Mouse (Mus musculus) limb, embryonic 12.5 days (tissue): ENCODE data around the gene Slc35e3. TPM values are rescaled to one million over a fixed set of nuclear protein-coding genes. Genes with fewer than 3 reads are reported as not detected.

ENCODE experiments used
- ATAC-seq: fragments of 200-750 bp; cut with Nextera tagmentation; 2 replicates; pipeline ENCODE4 v1.8.0; 2017; ENCODE audit warnings: low read depth, moderate TSS enrichment; ENCODE audit not compliant: insufficient number of reproducible peaks, insufficient read depth, low FRiP score, low TSS enrichment
- H3K27ac ChIP-seq: fragments of 300-500 bp; sonication (generic); 2 replicates; pipeline ENCODE4 v1.5.1; 2016; ENCODE audit warnings: mild to moderate bottlenecking, moderate library complexity
- H3K27me3 ChIP-seq: fragments of 300-500 bp; sonication (generic); 2 replicates; pipeline ENCODE4 v1.6.1; 2016; ENCODE audit warnings: mild to moderate bottlenecking, moderate library complexity
- H3K36me3 ChIP-seq: fragments of 300-500 bp; sonication (generic); 2 replicates; pipeline ENCODE4 v1.6.1; 2016; ENCODE audit warnings: mild to moderate bottlenecking, moderate library complexity
- H3K4me1 ChIP-seq: fragments of 300-500 bp; sonication (generic); replicated peaks from 2 replicates; pipeline ENCODE4 v1.6.1; 2016
- H3K4me2 ChIP-seq: fragments of 300-500 bp; sonication (generic); 2 replicates; pipeline ENCODE4 v1.6.1; 2016; ENCODE audit warnings: mild to moderate bottlenecking, moderate library complexity
- H3K4me3 ChIP-seq: fragments of 300-500 bp; sonication (generic); replicated peaks from 2 replicates; pipeline ENCODE4 v1.5.1; 2016; ENCODE audit warnings: mild to moderate bottlenecking
- H3K9ac ChIP-seq: fragments of 300-500 bp; sonication (generic); replicated peaks from 2 replicates; pipeline ENCODE4 v1.6.1; 2016; ENCODE audit warnings: mild to moderate bottlenecking, moderate library complexity
- H3K9me3 ChIP-seq: fragments of 300-500 bp; sonication (generic); 2 replicates; pipeline ENCODE4 v1.6.1; 2016; ENCODE audit warnings: mild to moderate bottlenecking, moderate library complexity
- WGBS: fragments of 180-500 bp; shearing (Covaris S2); methylation state at CpG from one replicate; pipeline ENCODE4 v1.1.7; 2016; 5-methylcytosine and 5-hydroxymethylcytosine counted together
- polyA plus RNA-seq: library from polyadenylated mRNA; unstranded; fragments of >200 nt; fragmentation: Nextera tagmentation; extraction: Ambion mirVana; gene quantifications from 2 replicates; pipeline ENCODE4 v1.2.1, GENCODE M21; 2016

Gene Slc35e3
- polyA plus RNA-seq, 1 experiment from 2014 or later = 43.8 TPM

DNA sequence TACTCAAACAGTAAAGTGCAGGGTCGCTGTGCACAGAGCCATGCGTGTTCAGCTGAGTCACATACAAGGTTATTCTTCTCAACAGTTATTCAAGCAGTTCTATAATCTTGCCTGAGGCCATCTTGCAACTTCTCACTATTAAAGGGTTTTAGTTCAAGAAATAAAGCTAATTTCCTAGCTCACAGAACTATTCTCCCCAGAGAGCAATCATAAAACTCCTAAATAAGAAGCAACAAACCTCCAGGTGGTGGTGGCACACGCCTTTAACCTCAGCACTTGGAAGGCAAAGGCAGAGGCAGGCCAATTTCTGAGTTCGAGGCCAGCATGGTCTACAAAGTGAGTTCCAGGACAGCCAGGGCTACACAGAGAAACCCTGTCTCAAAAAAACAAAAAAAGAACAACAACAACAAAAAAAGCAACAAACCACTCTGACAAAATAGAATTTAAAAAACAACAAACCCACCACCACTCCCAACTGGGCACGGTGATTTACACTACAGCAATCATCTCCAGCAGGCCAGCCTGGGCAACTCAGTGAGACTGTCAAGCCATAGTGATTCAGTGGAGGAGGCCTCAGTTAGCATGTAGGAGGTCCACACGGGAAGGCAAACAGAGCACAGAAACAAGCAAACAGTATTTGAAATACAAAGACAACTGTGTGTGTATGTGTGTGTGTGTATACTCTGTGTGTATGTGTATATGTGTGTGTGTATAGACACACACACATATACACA is 49.2 kb downstream of the Slc35e3 start:
- Histone ChIP-seq H3K4me2 (no peak overlapping the region), H3K9me3 (no peaks in the 10 kb centered on the region), H3K27me3 (no peaks in the 10 kb centered on the region), H3K27ac (no peak overlapping the region), H3K4me3 (no peak overlapping the region), H3K4me1 (no peaks in the 10 kb centered on the region), H3K9ac (no peak overlapping the region), H3K36me3 (peaks cover 93% of the 10 kb centered on the region)
- 93% methylated on average over 6 of the region's 6 CpGs for WGBS
- ATAC-seq = no peak

GRCm38 (mm10) chr10:117696021-117696826 is 49.9 kb downstream of the Slc35e3 start:
- no peak overlapping the region for H3K27ac ChIP-seq
- 90% methylated on average over 8 of the region's 8 CpGs for WGBS
- no peak for ATAC-seq
- no peak overlapping the region for H3K4me3 ChIP-seq
- no peak overlapping the region for H3K9ac ChIP-seq
- no peaks in the 10 kb centered on the region for H3K4me1 ChIP-seq
- no peak overlapping the region for H3K4me2 ChIP-seq
- H3K27me3 ChIP-seq = no peaks in the 10 kb centered on the region
- peaks cover 94% of the 10 kb centered on the region for H3K36me3 ChIP-seq
- no peaks in the 10 kb centered on the region for H3K9me3 ChIP-seq

- Histone ChIP-seq H3K27me3 (no peaks in the 10 kb centered on the region), H3K4me2 (no peak overlapping the region), H3K4me1 (no peaks in the 10 kb centered on the region), H3K36me3 (peaks cover 94% of the 10 kb centered on the region), H3K9ac (no peak overlapping the region), H3K9me3 (no peaks in the 10 kb centered on the region), H3K4me3 (no peak overlapping the region), H3K27ac (no peak overlapping the region)
- no peak for ATAC-seq
- 96% methylated on average over 4 of the region's 4 CpGs for WGBS
Observed at GRCm38 (mm10) chr10:117695605-117696004, 50.6 kb downstream of the Slc35e3 start.

DNA sequence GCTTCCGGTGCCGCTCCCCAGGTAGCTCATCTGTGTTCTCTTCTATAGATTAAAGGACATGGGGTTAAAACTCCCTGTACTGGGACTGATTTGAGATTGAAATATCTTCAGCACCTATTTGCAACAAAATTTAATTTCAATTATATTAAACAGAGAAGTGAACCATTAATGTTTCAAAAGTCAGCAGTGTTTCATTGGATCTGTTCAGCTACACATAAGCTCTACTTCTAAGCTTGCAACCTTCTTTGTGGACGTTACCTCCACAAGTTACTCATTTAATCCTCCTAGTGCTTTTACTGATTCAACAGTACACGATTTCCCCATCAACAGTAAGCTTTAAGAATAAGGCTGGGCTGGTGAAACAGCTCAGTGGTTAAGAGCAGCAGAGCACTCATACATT is 51.1 kb downstream of the Slc35e3 start:
- Histone ChIP-seq H3K4me2 (no peak overlapping the region), H3K36me3 (peaks cover 94% of the 10 kb centered on the region), H3K4me1 (no peaks in the 10 kb centered on the region), H3K9ac (no peak overlapping the region), H3K4me3 (no peak overlapping the region), H3K27ac (no peak overlapping the region), H3K27me3 (no peaks in the 10 kb centered on the region), H3K9me3 (no peaks in the 10 kb centered on the region)
- no peak for ATAC-seq
- WGBS = 95% methylated on average over 4 of the region's 4 CpGs

DNA sequence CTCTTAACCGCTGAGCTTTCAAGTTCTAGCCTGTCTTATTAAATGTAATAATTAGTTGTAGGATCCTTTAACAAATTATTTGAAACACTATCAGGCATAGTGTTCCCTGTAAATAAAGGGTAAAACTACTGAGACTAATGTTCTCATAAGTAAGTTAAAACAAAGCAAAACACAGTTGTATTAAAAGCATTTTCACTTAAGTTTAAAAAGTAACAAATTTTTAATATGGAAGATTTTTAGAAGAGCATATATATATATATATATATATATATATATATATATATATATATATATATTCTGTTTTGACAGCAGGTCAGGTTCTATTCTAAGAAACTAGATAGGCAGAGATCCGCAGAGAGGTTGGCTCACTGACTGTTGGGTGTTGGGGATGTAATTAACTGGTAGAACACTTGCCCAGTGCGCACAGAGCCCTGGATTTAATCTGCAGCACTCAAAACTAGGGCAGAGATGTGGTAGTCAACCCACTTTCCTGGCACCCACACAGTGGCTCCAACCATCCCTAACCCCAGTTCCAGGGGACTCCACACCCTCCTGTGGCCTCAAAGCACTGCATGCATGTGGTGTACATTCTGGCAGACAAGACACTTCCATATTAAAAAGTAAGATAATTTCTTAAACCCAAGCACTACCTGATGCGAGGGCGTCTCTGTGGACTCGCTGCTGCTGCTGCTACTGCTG is 51.8 kb downstream of the Slc35e3 start:
- no peak overlapping the region for H3K4me3 ChIP-seq
- H3K4me2 ChIP-seq = no peak overlapping the region
- H3K36me3 ChIP-seq = peaks cover 93% of the 10 kb centered on the region
- no peaks in the 10 kb centered on the region for H3K4me1 ChIP-seq
- H3K9ac ChIP-seq = no peak overlapping the region
- H3K27ac ChIP-seq = no peak overlapping the region
- H3K27me3 ChIP-seq = no peaks in the 10 kb centered on the region
- 95% methylated on average over 6 of the region's 6 CpGs for WGBS
- H3K9me3 ChIP-seq = no peaks in the 10 kb centered on the region
- no peak for ATAC-seq

DNA sequence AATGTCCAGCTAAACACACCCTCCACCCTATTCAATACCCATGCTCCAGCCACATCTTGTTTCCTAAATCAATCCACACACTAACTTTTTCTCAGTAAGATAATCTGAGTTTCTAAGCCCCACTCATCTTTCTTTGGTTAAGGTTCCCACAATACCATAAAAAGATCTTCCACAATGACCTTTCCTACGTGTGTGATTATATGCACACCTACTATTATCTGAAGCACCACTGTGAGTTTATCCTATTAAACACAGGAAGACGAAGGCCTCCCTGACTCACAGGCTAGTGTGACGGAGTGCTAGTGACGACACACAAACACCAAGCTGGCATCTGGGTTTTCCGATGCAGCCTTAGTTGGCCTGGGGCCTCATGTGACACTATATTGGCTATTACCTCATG is 53.2 kb downstream of the Slc35e3 start:
- no peaks in the 10 kb centered on the region for H3K4me1 ChIP-seq
- no peak overlapping the region for H3K4me2 ChIP-seq
- H3K9ac ChIP-seq = no peak overlapping the region
- no peak overlapping the region for H3K4me3 ChIP-seq
- no peak for ATAC-seq
- no peaks in the 10 kb centered on the region for H3K27me3 ChIP-seq
- 89% methylated on average over 5 of the region's 5 CpGs for WGBS
- H3K9me3 ChIP-seq = no peaks in the 10 kb centered on the region
- peaks cover 93% of the 10 kb centered on the region for H3K36me3 ChIP-seq
- H3K27ac ChIP-seq = no peak overlapping the region

- no peak overlapping the region for H3K4me3 ChIP-seq
Observed at GRCm38 (mm10) chr10:117692173-117692572, 54.0 kb downstream of the Slc35e3 start.

GRCm38 (mm10) chr10:117691389-117691968 is 54.7 kb downstream of the Slc35e3 start:
- no peaks in the 10 kb centered on the region for H3K27me3 ChIP-seq
- H3K4me3 ChIP-seq = no peak overlapping the region
- no peak for ATAC-seq
- H3K27ac ChIP-seq = no peak overlapping the region
- 92% methylated on average over 10 of the region's 10 CpGs for WGBS
- H3K4me2 ChIP-seq = no peak overlapping the region
- no peaks in the 10 kb centered on the region for H3K4me1 ChIP-seq
- peaks cover 89% of the 10 kb centered on the region for H3K36me3 ChIP-seq
- H3K9ac ChIP-seq = no peak overlapping the region
- H3K9me3 ChIP-seq = no peaks in the 10 kb centered on the region

More at GRCm38 (mm10) chr10:117692173-117692572, 54.0 kb downstream of the Slc35e3 start:
- H3K27me3 ChIP-seq = no peaks in the 10 kb centered on the region
- H3K9ac ChIP-seq = no peak overlapping the region
- no peaks in the 10 kb centered on the region for H3K9me3 ChIP-seq
- no peak overlapping the region for H3K27ac ChIP-seq
- no peak for ATAC-seq
- H3K4me1 ChIP-seq = no peaks in the 10 kb centered on the region
- H3K4me2 ChIP-seq = no peak overlapping the region
- peaks cover 92% of the 10 kb centered on the region for H3K36me3 ChIP-seq

DNA sequence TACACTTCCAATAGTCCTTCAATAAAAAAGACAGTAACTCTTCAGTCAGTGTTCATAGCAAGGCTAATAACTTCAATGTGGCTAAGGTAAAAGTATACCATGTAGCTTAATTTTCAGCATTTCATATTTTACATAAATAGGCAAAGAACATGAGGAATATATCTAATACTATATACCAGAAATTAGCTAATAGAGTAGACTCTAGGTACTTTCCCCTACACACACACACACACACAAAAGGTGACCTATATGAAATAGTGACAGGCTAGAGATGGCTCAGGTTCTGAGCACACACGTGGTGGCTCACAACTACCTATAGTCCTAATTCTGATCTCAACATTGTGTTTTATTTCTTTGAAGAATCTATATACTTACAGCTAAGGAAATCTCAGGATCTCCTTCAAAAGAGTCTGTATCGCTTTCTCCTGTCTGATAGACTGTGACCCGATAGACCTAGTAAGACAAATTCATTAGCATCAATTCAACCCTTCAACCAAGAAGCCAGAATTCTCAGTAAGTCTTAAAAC is 55.3 kb downstream of the Slc35e3 start:
- peaks cover 82% of the 10 kb centered on the region for H3K36me3 ChIP-seq
- no peak overlapping the region for H3K27ac ChIP-seq
- no peak overlapping the region for H3K4me2 ChIP-seq
- no peak overlapping the region for H3K4me3 ChIP-seq
- no peak overlapping the region for H3K9ac ChIP-seq
- no peaks in the 10 kb centered on the region for H3K9me3 ChIP-seq
- no peak for ATAC-seq
- no peaks in the 10 kb centered on the region for H3K4me1 ChIP-seq
- no peaks in the 10 kb centered on the region for H3K27me3 ChIP-seq
- 98% methylated on average over 3 of the region's 3 CpGs for WGBS

DNA sequence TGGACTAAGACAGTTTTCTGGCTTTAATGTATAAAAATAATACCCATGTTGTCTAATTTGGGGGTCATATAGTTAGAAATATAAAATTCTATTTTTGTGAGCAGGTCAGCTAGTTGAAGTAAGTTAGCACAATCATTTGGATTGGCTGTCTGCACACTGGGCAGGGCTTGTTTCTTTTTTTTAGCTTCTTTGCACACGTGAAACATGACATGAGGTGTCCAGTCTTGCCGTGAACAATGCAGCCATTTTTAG is 56.1 kb downstream of the Slc35e3 start:
- H3K36me3 ChIP-seq = peaks cover 74% of the 10 kb centered on the region
- no peaks in the 10 kb centered on the region for H3K27me3 ChIP-seq
- WGBS = 96% methylated on average over 2 of the region's 2 CpGs
- no peaks in the 10 kb centered on the region for H3K9me3 ChIP-seq
- ATAC-seq = no peak
- no peak overlapping the region for H3K4me2 ChIP-seq
- no peak overlapping the region for H3K4me3 ChIP-seq
- no peak overlapping the region for H3K27ac ChIP-seq
- no peak overlapping the region for H3K9ac ChIP-seq
- H3K4me1 ChIP-seq = no peaks in the 10 kb centered on the region
